Mouse (Mus musculus) lung, embryonic 15.5 days (tissue): ENCODE measurements around the gene Itpkc. TPM values are rescaled to one million over a fixed set of nuclear protein-coding genes. Genes with fewer than 3 reads are reported as not detected.
A peak's percentile ranks its signal among the peaks of the same experiment; 100 is the strongest.

Experiments used
- ATAC-seq: fragments of 200-750 bp; cut with Nextera tagmentation; 2 replicates; pipeline ENCODE4 v1.8.0; 2017; ENCODE audit warnings: moderate number of reproducible peaks, borderline replicate concordance; ENCODE audit not compliant: low FRiP score, low TSS enrichment; ENCODE audit errors: extremely low read depth
- H3K27ac ChIP-seq: fragments of 300-500 bp; sonication (generic); 2 replicates; pipeline ENCODE4 v1.5.1; 2015; ENCODE audit warnings: moderate library complexity, mild to moderate bottlenecking, inconsistent platforms
- H3K27me3 ChIP-seq: fragments of 300-500 bp; sonication (generic); 2 replicates; pipeline ENCODE4 v1.6.1; 2015; ENCODE audit warnings: inconsistent platforms
- H3K36me3 ChIP-seq: fragments of 300-500 bp; sonication (generic); 2 replicates; pipeline ENCODE4 v1.6.1; 2015; ENCODE audit warnings: inconsistent platforms
- H3K4me1 ChIP-seq: fragments of 300-500 bp; sonication (generic); 2 replicates; pipeline ENCODE4 v1.6.1; 2015; ENCODE audit warnings: inconsistent platforms
- H3K4me2 ChIP-seq: fragments of 300-500 bp; sonication (generic); 2 replicates; pipeline ENCODE4 v1.6.1; 2015; ENCODE audit warnings: inconsistent platforms, mild to moderate bottlenecking, moderate library complexity
- H3K4me3 ChIP-seq: fragments of 300-500 bp; sonication (generic); 2 replicates; pipeline ENCODE4 v1.5.1; 2015; ENCODE audit warnings: mild to moderate bottlenecking, inconsistent platforms
- H3K9ac ChIP-seq: fragments of 300-500 bp; sonication (generic); 2 replicates; pipeline ENCODE4 v1.6.1; 2015; ENCODE audit warnings: inconsistent platforms
- H3K9me3 ChIP-seq: fragments of 300-500 bp; sonication (generic); 2 replicates; pipeline ENCODE4 v1.6.1; 2016; ENCODE audit warnings: inconsistent platforms
- WGBS: fragments of 180-500 bp; shearing (Covaris S2); methylation state at CpG from one replicate; pipeline ENCODE4 v1.1.7; 2015; 5-methylcytosine and 5-hydroxymethylcytosine counted together
- polyA plus RNA-seq: library from polyadenylated mRNA; unstranded; fragments of >200 nt; fragmentation: Nextera tagmentation; extraction: Ambion mirVana; gene quantifications from 2 replicates; pipeline ENCODE4 v1.2.1, GENCODE M21; 2015

Gene Itpkc
- polyA plus RNA-seq, 1 experiment from 2014 or later, result 5.1 TPM

GRCm38 (mm10) chr7:27167475-27168094, 60.9 kb downstream of the Itpkc start:
- Histone ChIP-seq H3K27ac (peak overlapping the region; percentile 99), H3K27me3 (no peaks in the 10 kb centered on the region), H3K4me2 (peak overlapping the region; percentile 85), H3K4me1 (peaks cover 36% of the 10 kb centered on the region), H3K36me3 (peaks cover 34% of the 10 kb centered on the region; the same call in 1 of the 2 replicates), H3K4me3 (peak overlapping the region; percentile 60), H3K9ac (peak overlapping the region; percentile 82; the same call in 1 of the 2 replicates), H3K9me3 (no peaks in the 10 kb centered on the region)
- 74% methylated on average over 11 of the region's 11 CpGs for WGBS
- no peak for ATAC-seq

GRCm38 (mm10) chr7:27166614-27167474, 61.6 kb downstream of the Itpkc start, which contains the start of gene Egln2:
TSS of gene Egln2 (minus strand) at chr7:27166802.
- peak within 1 kb of the TSS; percentile 60 for H3K4me3 ChIP-seq
- ATAC-seq, result peak; percentile 86
- WGBS, result 2% methylated on average over 61 of the region's 61 CpGs
- no peaks in the 10 kb centered on the region for H3K27me3 ChIP-seq
- peak within 1 kb of the TSS; percentile 85 for H3K4me2 ChIP-seq
- peak within 1 kb of the TSS; percentile 82 for H3K9ac ChIP-seq
- peak within 1 kb of the TSS; percentile 99 for H3K27ac ChIP-seq
- no peaks in the 10 kb centered on the region for H3K9me3 ChIP-seq
- H3K4me1 ChIP-seq, result peaks cover 42% of the 10 kb centered on the region
- peaks cover 27% of the 10 kb centered on the region; the same call in 1 of the 2 replicates for H3K36me3 ChIP-seq

GRCm38 (mm10) chr7:27166229-27166613, 62.2 kb downstream of the Itpkc start:
- Histone ChIP-seq H3K27me3 (no peaks in the 10 kb centered on the region), H3K9me3 (no peaks in the 10 kb centered on the region), H3K27ac (peak overlapping the region; percentile 99), H3K9ac (peak overlapping the region; percentile 82), H3K4me2 (peak overlapping the region; percentile 85), H3K36me3 (peaks cover 23% of the 10 kb centered on the region; the same call in 1 of the 2 replicates), H3K4me3 (peak overlapping the region; percentile 60), H3K4me1 (peaks cover 49% of the 10 kb centered on the region)
- 0% methylated on average over 37 of the region's 43 CpGs for WGBS
- ATAC-seq, result peak; percentile 82

- no peaks in the 10 kb centered on the region for H3K9me3 ChIP-seq
- H3K27ac ChIP-seq, result peak overlapping the region; percentile 99
- H3K9ac ChIP-seq, result peak overlapping the region; percentile 82
- H3K27me3 ChIP-seq, result no peaks in the 10 kb centered on the region
- H3K36me3 ChIP-seq, result 0 out of 2 replicates have a peak, but pooled peaks cover 25% of the 10 kb centered on the region
- 2% methylated on average over 8 of the region's 8 CpGs for WGBS
- H3K4me1 ChIP-seq, result peaks cover 54% of the 10 kb centered on the region
- peak overlapping the region; percentile 60 for H3K4me3 ChIP-seq
- no peak for ATAC-seq
- peak overlapping the region; percentile 85 for H3K4me2 ChIP-seq
These were observed 62.8 kb downstream of the Itpkc start for GRCm38 (mm10) chr7:27165696-27166095.

GRCm38 (mm10) chr7:27165007-27165655, 63.3 kb downstream of the Itpkc start:
- ATAC-seq, result no peak
- peak overlapping the region; percentile 60 for H3K4me3 ChIP-seq
- H3K27me3 ChIP-seq, result no peaks in the 10 kb centered on the region
- WGBS, result 63% methylated on average over 23 of the region's 23 CpGs
- peaks cover 59% of the 10 kb centered on the region for H3K4me1 ChIP-seq
- H3K4me2 ChIP-seq, result peak overlapping the region; percentile 85
- 0 out of 2 replicates have a peak, but pooled peaks cover 28% of the 10 kb centered on the region for H3K36me3 ChIP-seq
- 0 out of 2 replicates have a peak overlapping the region, but pooled peaks have one; percentile 37 for H3K27ac ChIP-seq
- no peaks in the 10 kb centered on the region for H3K9me3 ChIP-seq
- H3K9ac ChIP-seq, result peak overlapping the region; percentile 82

GRCm38 (mm10) chr7:27164112-27164947, 64.1 kb downstream of the Itpkc start:
- Histone ChIP-seq H3K4me3 (peak overlapping the region; percentile 60), H3K9me3 (no peaks in the 10 kb centered on the region), H3K27ac (0 out of 2 replicates have a peak overlapping the region, but pooled peaks have one; percentile 37), H3K4me1 (peaks cover 62% of the 10 kb centered on the region), H3K36me3 (peaks cover 32% of the 10 kb centered on the region), H3K9ac (peak overlapping the region; percentile 82), H3K4me2 (peak overlapping the region; percentile 85), H3K27me3 (no peaks in the 10 kb centered on the region)
- WGBS, result 79% methylated on average over 33 of the region's 33 CpGs
- no peak for ATAC-seq

- Histone ChIP-seq H3K27me3 (no peaks in the 10 kb centered on the region), H3K4me2 (peak overlapping the region; percentile 85), H3K9me3 (no peaks in the 10 kb centered on the region), H3K9ac (0 out of 2 replicates have a peak overlapping the region, but pooled peaks have one; percentile 82), H3K36me3 (peaks cover 41% of the 10 kb centered on the region), H3K4me1 (peaks cover 62% of the 10 kb centered on the region), H3K27ac (peak overlapping the region; percentile 42; the same call in 1 of the 2 replicates), H3K4me3 (peak overlapping the region; percentile 60)
- no peak for ATAC-seq
- WGBS, result 64% methylated on average over 5 of the region's 5 CpGs
These were observed 65.0 kb downstream of the Itpkc start for GRCm38 (mm10) chr7:27163450-27163805.

GRCm38 (mm10) chr7:27162780-27163449, 65.5 kb downstream of the Itpkc start:
- no peak for ATAC-seq
- Histone ChIP-seq H3K4me2 (peak overlapping the region; percentile 85), H3K27ac (peak overlapping the region; percentile 42; the same call in 1 of the 2 replicates), H3K4me3 (peak overlapping the region; percentile 60; the same call in 1 of the 2 replicates), H3K9me3 (no peaks in the 10 kb centered on the region), H3K36me3 (peaks cover 47% of the 10 kb centered on the region), H3K27me3 (no peaks in the 10 kb centered on the region), H3K9ac (peak overlapping the region; percentile 41), H3K4me1 (peaks cover 62% of the 10 kb centered on the region)
- WGBS, result 67% methylated on average over 5 of the region's 5 CpGs

GRCm38 (mm10) chr7:27161744-27162143, 66.7 kb downstream of the Itpkc start:
- Histone ChIP-seq H3K9ac (no peak overlapping the region), H3K27ac (no peak overlapping the region)
- 87% methylated on average over 4 of the region's 4 CpGs for WGBS

GRCm38 (mm10) chr7:27160921-27161320, 67.5 kb downstream of the Itpkc start:
- no peaks in the 10 kb centered on the region for H3K9me3 ChIP-seq
- no peak overlapping the region for H3K4me2 ChIP-seq
- no peaks in the 10 kb centered on the region for H3K27me3 ChIP-seq
- no peak overlapping the region for H3K27ac ChIP-seq
- H3K4me1 ChIP-seq, result peaks cover 56% of the 10 kb centered on the region
- no peak overlapping the region for H3K9ac ChIP-seq
- H3K36me3 ChIP-seq, result peaks cover 55% of the 10 kb centered on the region
- no peak for ATAC-seq
- 77% methylated on average over 3 of the region's 3 CpGs for WGBS
- H3K4me3 ChIP-seq, result no peak overlapping the region

More at GRCm38 (mm10) chr7:27161744-27162143, 66.7 kb downstream of the Itpkc start:
- Histone ChIP-seq H3K4me2 (no peak overlapping the region), H3K4me3 (no peak overlapping the region), H3K36me3 (peaks cover 55% of the 10 kb centered on the region), H3K9me3 (no peaks in the 10 kb centered on the region), H3K27me3 (no peaks in the 10 kb centered on the region), H3K4me1 (peaks cover 56% of the 10 kb centered on the region)
- no peak for ATAC-seq
